Mouse (Mus musculus): ENCODE data around the gene Rims1.

Rims1 gene

DNA sequence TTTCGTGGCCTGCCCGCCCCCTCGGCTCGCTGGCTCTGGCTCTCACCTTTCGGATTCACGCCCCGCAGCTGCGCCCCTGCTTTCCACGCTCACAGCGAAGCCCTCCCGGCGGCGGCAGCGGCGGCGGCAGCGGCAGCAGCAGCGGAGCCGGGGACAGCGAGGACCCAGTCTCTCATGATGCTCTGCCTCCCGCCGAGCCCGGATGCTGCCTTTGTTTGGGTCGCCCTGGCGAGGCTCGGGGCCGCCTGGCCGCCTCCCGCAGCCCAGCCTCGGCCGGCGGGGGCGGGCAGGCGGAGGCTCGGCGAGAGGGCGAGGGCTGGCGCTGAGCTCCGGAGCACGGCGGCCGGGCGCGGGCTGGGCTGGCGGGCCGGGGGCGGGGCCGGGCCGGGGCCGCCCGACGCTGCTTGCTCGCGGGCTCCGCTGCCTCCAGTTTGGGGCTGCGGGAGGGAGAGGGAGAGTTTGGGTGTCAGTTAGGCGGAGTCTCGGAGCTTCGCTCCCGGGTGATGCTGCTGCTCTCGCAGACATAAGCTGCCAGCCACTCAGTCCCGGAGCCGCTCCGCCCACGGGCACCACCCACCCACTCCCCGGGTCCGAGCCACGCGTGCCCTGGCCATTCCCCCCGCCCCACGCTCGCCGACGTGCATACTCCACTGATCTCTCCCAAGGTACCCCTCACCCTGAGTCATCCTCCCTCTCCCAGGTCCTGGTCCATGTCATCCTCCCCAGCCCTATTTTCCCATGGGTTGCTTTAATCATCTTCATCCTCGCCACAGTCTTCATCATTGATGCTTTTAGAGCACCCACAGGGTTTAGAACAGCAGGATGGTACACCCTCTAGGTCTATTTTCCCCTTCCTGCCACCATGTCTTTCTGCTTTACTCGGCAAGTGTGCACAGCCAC is at the start of gene Rims1:
Rims1 (minus strand) TSS at position 269 of the 900 bp plus-strand sequence.
- no peak for DNase-seq (ENCODE audit: low spot score in 2 of 2)

DNA sequence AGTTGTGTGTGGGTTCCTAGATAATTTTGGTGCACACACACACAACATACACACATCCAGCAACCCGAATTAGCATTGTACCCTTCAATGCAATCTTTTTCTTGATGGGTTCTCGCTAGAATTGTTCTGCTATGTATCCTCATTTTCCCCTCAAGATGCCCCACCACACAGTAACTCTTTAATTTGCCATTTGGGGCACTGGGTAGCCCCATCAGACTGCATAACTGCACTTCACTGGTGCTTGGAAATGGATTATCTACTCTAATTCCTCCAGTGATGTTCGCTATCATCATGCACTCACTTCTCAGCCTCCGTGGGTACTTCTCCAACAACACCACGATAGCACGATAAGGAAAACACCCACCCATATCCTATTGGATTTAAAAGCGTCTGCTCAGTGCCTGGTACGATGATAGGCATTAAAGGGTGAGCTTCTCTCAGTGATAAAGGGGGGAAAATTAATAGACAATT is 867 bp upstream of the Rims1 start:
- no peak for DNase-seq (ENCODE audit: low spot score in 2 of 2)

DNA sequence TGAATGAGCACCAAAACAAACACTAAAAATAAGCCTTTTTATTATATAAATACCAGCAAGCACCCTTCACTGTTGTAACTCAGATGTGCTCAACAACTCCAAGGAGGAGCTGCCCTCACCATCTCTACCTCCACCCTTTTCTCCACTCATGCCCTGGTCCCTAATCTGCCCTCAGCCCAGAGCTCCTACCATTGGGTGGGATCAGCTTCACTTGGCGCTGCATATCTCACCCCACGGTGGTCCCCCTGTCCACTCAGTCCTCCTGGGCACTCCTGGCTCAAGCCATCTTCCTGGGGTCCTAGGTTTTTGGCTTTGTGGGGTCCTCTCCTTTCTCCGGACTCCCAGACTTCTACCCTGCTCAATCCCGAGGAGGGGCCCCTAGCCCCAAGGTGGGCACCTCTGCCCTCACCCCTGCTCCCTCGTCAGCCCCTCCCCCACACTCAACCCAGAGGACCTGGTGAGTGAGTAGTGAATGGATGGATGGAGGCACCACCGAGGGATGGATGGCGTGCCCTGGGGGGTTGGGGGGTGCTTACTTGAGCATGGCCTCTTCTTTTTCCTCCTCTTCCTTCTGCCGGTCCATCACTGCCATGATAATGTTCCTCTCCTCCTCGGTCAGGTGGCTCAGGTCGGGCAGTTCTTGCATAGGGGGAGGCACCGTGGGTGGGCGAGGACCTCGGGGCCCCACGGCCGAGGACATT is 619 bp downstream of the Rims1 start:
- DNase-seq (ENCODE audit: low spot score in 2 of 2) = no peak

DNA sequence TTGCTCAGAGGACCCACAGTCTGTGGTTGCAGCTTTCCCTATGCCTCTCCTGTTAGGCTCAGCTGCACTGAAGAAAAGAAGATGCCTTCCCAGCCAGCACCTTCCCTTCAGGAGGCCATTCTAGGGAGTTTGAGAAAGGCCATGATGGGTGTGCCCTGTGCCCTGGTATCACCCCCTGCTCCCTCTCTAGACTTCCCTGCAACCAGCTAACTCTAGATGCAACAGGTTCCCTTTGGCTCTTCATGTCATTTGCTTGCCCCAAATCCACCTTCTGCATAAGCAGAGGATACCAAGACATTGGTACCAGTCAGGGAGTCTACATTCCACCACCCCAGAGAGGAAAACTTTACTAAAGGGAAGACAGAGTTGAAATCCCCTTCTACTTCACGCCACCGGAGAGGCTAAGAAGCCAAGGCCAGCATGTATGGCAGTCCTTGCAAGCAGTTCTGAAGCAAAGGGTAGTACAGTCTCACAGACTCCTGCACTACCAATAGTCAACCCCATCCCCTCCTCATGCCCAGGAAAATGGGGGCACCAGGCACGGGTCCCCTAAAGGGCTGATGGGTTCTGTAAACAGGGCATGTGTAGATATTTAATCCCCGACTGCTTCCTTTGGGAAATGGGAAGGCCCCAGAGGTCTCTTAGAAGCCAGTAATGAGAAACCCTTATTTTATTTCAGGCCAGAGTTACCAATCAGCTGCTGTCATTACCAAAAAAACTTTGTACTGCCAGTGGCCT is 1.5 kb downstream of the Rims1 start:
- DNase-seq (ENCODE audit: low spot score in 2 of 2) = no peak

DNA sequence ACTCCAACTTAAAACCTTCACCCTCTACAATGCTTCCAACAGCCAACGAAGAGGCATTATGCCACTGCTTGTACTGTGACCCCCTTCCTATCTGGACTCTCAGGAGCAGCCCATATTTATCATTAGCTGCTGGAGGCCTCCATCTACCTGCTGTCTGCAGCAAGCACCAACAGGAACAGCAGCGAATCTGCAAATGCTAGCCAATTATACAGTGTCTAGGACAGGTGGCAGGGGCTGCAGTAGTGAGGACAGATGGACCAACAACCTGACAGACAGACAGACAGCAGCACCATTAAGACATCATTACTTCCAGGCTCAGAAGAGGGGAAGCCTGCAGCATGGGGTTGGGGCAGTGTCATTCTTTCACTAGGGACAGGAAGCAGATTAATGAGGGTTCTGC is 2.3 kb downstream of the Rims1 start:
- no peak for DNase-seq (ENCODE audit: low spot score in 2 of 2)

DNA sequence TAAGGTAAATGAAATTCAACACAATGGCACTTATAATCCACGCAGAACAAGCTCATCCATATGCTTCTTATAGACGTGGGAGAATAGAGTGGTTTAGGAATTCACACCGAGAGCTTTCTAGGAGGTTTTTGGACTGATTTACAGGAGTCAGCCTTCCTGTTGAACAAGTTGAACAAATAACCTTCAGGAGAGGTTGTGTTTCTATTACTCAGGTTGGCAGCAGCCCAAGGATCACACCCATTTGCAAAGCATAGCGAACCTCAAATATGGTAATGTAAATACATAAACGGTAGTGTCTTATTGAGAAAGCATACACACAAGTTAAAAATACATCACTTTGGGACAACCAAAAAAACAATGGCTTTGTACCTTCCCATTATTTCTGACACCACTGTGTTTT is 5.5 kb downstream of the Rims1 start:
- DNase-seq (ENCODE audit: low spot score in 2 of 2) = no peak

DNA sequence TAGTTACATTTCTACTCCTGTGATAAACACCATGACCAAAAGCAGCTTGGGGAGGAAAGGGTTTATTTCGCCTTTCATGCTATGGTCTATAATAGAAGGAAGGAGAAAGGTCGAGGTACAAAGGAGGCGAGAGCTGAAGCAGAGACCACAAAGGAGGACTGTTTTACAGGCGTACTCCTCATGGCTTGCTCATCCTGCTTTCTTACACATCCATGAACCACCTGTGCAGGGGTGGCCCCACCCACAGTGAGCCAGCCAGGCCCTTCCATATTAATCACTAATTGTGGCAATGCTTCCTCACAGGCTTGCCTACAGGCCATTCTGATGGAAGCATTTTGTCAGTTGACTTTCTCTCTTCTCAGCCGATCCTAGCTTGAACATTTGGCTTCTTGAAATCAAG is 8.7 kb downstream of the Rims1 start:
- DNase-seq (ENCODE audit: low spot score in 2 of 2) = no peak

DNA sequence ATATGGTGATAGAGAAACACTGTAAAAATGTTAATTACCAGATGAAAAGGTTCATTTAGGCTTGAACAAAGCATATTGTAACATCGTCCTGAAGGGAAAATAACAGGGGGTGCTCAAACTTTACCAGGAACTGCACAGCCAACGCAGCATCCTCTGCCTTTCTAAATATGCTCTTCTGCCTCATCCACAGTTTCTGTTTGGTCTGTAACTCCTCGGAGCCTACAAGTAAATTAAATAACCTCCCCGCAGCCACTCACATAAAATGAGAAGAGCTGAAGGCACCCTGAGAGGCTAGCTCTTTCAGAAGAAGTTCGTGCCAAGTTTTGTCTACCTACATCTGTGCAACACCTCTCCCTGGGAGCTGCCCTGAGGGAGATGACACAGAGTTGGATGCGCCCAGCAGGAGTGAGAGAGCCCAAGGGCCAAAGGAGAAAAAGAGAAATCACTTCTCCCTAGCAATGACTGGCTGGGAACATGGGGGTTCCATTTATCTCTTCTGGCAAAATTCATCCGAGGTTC is 16.3 kb downstream of the Rims1 start:
- no peak for DNase-seq (ENCODE audit: low spot score in 2 of 2)

DNA sequence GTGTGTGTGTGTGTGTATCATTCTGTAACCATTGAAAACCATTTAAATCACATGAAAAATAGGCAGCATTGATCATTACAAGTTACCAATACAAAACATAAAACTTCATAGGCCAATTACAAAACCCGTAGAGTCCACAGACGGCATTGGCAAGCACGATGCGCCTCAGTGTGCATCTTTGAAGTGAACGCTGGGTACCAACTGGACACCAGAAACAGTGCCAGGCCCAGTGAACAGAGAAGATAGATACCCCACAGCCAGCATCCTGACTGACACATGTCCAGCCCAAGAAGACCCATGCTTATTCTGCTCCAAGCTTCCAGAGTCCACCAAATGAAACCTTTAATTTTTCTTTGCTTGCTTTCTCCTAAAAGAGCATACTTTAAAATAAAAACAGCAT is 18.2 kb downstream of the Rims1 start:
- DNase-seq (ENCODE audit: low spot score in 2 of 2) = no peak

DNA sequence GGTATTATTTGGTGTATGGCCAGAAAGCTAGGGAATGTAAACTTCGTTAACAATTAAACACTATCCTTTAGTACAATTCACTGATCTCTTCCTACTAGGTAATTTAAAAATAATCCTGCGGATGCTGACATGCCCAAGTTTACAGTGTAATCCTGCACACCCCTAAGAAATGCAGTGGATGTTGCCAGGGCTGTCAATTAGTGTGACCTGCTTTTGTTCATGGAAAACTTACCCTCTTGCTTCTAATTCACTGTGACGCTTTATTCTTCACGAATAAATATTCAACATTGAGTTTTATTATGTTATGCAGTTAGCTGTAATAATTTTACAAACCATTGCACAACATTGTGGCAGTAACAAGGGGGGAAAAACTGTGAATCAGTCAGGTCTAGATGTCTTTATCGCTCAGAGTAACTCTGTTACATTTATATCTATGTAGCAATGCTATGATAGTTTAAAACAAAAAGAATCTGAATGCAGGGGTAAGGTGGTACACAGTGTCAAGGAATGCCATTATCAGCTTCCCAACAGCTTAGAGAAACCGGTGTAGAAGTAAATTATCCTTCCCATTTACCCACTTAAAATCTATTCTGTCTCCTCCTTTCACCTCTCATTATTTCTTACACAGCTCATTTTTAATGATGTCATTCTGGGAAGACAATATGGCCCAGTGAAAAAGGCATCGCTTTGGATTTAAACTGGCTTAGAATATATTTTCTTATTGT is 35.1 kb downstream of the Rims1 start:
- no peak for DNase-seq (ENCODE audit: low spot score in 2 of 2)

DNA sequence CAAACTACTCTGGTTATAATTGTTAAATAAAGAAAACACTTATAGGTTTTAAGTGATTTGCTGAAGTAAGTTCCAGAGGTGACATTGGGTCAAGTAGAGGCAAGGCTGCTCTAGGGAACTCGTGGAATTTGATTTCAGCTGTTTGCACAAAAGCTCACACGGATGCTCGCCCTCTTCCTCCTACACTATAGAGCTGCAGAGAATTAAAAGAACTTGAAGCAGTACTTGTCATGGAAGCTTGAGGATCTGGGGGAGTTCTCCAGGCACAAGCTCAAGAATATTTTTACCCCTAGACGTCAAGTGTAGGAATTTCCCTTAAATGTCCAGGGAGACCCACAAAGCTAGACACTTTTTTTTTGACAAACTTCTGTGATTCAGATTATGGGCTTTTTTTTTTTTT is 42.4 kb downstream of the Rims1 start:
- DNase-seq (ENCODE audit: low spot score in 2 of 2) = no peak

DNA sequence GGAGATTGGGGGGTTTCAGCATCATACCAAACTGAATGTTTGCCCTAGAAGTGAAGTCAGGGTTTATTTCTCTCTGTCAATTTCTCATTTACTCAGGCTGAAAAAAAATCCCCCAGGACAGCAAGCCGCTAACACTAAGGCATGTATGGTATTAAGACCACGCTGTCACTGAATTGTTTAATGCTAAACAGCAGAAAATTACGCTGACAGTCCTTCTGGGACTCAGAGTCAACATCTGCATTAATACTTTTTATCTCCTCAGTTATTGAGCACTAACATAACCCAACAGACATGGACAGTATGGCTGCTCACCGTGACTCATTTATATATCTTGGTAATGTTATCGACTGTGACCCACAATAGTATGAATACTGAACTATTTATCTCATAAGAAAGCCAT is 43.0 kb downstream of the Rims1 start:
- no peak for DNase-seq (ENCODE audit: low spot score in 2 of 2)

DNA sequence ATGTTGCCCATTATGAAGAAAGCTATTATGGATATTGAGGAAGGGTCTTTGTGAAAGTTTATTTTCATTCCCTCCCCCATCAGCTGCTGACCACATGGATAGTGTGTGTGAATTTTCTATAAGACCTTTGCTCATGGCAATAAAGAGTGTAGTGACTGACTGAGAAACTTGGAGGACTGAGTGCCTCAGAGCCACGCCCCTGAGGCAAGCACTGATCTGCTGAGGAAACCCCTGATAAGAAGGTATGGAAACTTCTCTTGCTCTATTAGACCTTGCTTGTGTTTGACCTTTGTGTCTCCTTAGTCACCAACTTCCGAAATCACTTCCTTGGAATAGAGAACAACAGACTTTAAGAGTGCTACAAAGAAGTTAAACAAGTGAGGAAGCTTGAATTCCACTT is 55.3 kb downstream of the Rims1 start:
- DNase-seq (ENCODE audit: low spot score in 2 of 2) = no peak

DNA sequence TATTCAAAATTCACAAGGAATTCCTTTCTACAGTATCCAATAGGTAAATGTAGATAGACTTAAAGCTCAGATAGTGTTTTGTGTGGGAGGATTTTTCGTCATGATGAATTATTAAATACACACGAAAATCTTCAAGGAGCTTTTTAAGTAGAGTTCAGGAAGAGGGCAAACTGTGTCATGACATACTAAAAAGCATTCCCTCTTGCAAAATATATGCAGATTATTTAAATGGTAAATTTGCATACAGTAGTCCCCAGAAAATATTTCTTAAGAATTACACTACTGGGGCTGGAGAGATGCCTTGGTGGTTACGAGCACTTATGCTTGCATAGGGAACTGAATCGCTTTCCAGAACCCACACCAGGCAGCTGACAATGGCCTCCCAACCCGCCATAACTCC is 61.1 kb downstream of the Rims1 start:
- DNase-seq (ENCODE audit: low spot score in 2 of 2) = no peak

DNA sequence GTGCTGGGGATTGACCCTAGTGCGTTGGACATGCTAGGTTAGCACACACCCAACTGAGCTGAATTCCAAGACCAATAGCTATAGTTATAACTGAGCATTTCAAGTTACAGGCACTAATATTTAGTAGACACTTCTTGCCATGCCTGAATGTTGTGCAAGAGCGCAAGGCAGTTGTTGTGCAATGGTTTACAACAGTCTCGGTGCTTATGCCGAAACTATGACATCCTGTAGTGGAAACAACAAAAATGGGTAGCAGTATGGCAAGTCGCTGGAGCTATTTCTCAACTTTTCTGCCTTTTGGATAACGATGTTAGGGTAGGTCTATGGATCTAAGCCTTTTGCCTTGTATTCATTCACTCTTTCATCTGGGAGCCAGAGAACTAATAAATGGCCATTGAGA is 68.3 kb downstream of the Rims1 start:
- no peak for DNase-seq (ENCODE audit: low spot score in 2 of 2)

DNA sequence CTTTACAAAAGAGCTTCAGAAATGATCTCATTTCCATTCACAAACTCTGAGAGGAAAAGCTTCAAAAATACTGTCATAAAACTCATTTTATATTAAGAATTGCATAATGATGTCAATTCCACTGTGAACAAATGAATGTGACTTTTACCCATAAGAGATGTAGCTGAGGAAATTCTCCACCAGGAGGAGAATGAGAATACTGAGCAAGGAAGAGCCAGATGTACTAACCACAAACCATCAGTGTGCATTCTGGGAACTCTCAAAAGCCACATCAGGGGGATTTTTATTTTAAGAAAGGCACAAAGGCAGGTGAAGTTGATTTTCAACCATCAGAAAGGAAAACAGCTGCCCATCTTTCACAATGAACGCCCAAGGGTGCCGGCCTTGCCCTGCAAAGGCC is 71.4 kb downstream of the Rims1 start:
- DNase-seq (ENCODE audit: low spot score in 2 of 2) = no peak

DNA sequence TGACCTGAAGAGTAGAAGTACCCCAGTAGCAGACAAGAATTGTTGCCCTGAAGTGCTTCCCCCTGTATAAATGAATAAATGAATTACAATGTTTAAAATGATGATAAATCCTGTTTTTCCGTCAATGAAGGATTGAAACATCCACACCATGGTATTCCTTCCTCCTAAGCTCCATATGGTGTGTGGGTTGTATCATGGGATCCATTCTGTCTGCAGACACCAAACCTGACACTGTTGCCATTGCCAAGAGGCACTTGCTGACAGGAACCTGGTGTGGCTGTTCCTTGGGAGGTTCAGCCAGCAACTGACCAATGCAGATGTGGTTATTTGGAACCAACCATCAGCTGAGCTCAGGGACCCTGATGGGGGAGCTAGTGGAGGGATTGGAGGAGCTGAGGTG is 72.5 kb downstream of the Rims1 start:
- DNase-seq (ENCODE audit: low spot score in 2 of 2) = no peak

DNA sequence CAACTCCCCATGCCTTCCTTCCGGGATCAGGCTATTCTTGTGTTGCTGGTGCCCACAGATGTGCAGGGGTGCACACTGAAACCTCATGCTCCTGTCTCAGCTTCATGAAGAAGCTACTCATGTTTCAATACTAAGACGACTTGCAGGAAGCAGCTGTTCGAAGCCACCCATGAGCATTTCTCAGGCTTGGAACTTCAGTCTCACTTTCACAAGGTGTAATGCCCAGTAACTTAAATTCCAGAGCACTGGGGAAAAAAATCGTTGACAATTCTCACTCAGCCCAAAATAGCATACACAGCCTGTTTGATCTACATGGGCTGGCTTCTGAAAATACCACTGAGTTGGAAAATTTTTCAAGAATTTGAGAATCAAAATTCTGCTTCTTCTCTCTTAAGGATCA is 77.6 kb downstream of the Rims1 start:
- no peak for DNase-seq (ENCODE audit: low spot score in 2 of 2)

DNA sequence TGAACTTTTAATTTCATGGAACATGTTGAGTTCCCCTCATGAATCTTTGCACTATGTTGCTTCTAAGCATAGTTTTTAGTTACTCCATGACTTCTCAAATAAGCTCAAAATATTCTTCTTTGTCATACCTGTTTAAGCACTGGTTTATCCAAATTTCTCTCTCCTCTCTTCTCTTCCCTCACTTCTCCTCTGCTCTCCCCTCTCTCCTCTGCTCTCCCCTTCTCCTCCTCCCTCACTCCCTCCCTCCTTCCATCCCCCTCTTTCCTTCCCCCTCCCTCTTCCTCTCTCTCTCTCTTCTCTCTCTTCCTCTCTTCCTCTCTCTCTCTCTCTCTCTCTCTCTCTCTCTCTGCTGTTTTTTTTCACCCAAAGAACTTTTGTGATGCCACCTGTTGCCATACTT is 84.1 kb downstream of the Rims1 start:
- DNase-seq (ENCODE audit: low spot score in 2 of 2) = no peak

DNA sequence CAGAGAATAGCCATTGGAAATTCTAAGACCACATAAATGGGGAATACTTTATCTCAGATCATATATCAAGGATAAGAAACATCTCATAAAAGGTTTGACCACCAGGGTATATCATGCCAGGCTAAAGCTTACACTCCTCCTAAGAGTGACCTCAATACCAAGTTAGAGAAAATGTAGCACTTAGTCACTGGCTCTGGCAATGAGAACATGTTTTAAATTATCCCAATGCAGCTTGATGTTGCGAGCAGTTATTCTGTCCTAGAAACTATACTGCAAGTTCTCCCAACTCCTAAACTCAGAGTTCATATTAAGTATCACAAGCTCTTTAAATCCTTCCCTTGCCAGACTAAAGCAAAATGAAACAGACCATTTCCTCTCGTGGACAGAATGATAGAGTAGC is 85.1 kb downstream of the Rims1 start:
- DNase-seq (ENCODE audit: low spot score in 2 of 2) = no peak

DNA sequence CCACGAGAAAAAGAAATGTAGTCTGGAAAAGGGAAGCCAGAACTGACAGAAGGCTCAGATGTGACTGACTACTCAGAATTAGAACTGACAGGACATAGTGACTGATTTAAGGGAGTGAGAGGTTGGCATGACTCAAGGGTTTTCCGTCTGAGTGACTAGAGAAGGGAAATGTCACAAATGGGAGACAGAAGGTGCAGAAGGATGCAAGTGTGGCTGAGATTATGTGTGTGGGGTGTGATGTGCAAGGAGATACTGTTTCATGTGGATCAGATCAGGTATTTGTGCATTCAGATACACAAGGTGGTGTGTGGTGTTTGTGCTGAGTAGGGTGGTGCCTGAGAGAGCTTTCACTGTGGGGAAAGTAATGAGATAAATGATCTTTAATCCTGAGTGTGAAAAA is 96.3 kb downstream of the Rims1 start:
- DNase-seq (ENCODE audit: low spot score in 2 of 2) = no peak

DNA sequence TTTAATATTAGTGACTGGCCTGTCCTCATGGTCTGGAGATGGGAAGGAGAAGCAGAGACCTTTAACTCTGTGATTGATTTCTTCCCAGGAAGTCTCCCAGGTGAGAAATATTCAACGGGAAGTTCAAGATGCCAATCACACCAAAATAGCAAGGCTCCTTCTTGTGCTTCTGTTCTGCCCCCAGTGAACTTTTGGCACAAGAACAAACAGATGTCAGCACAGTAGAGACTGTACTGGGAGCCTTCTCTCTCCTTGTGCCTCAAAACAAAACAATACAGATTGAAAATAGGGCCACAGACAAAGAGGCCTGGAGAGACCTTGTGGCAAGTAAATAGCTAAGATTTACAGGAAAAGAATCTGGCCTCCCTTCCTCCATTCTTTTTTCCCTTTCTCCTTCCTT is 110.7 kb downstream of the Rims1 start:
- no peak for DNase-seq (ENCODE audit: low spot score in 2 of 2)

All from spleen, postnatal 14 days (tissue).